16 mouse cellular contexts compared by ENCODE assay signal in the genomic region with DNA sequence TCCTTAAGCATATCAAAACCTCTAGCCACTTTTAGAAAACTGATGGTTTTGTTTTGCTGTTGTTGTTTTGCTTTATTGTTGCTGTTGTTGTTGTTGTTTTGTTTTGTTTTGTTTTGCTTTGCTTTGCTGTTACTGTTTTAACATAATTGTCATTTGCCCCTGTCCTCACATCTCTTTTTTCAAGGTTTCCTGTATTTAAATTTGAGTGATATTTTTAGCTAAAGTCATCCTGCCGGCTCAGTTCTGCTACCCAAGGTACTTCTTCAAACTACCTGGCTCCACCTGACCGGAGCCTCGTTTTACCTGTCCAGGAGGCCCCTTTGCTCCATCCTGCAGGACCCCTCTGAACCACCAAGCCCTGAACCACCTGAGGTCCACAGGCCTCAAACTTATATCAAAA.
"Had no signal": no experiment of that assay in that cellular context is flagged by ENCODE, and none has a peak within 500 bp of the region (broad histone marks: within the 10 kb centered on the region; RNA-seq: fewer than 3 reads in every experiment).

No protein-coding gene starts in this region.

- H3K27ac ChIP-seq: liver, embryonic 15.5 days; lung, embryonic 15.5 days; macrophage; midbrain, embryonic 13.5 days; midbrain, embryonic 15.5 days; neural tube, embryonic 12.5 days had no signal

- H3K4me1 ChIP-seq: liver, embryonic 15.5 days; lung, embryonic 15.5 days; midbrain, embryonic 15.5 days had no signal

- H3K9ac ChIP-seq: liver, embryonic 15.5 days; liver, postnatal 0 days; lung, embryonic 15.5 days; midbrain, embryonic 13.5 days; midbrain, embryonic 15.5 days; neural tube, embryonic 12.5 days had no signal

- H3K4me3 ChIP-seq: liver, embryonic 15.5 days; lung, embryonic 15.5 days; megakaryocyte, embryonic 14.5 days; midbrain, embryonic 13.5 days; midbrain, embryonic 15.5 days; neural tube, embryonic 12.5 days had no signal

- H3K9me3 ChIP-seq: liver, embryonic 15.5 days; lung, embryonic 15.5 days; midbrain, embryonic 13.5 days; midbrain, embryonic 15.5 days; neural tube, embryonic 12.5 days had no signal

- H3K4me2 ChIP-seq: liver, embryonic 15.5 days; lung, embryonic 15.5 days; midbrain, embryonic 11.5 days; midbrain, embryonic 13.5 days; midbrain, embryonic 15.5 days; neural tube, embryonic 12.5 days had no signal

- H3K36me3 ChIP-seq: liver, embryonic 15.5 days; lung, embryonic 15.5 days; midbrain, embryonic 13.5 days; midbrain, embryonic 15.5 days; neural tube, embryonic 12.5 days had no signal

- H3K27me3 ChIP-seq: liver, embryonic 15.5 days; lung, embryonic 15.5 days; megakaryocyte, embryonic 14.5 days; midbrain, embryonic 15.5 days; neural tube, embryonic 12.5 days had no signal

- DNase-seq: liver, postnatal 0 days; lung, adult 2 months; lung, postnatal 14 days; lung, postnatal 36 days; right cerebral cortex, postnatal 14 days; thymus, adult 18-20 months; thymus, postnatal 14 days; thymus, postnatal 36 days had no signal
